Comparison of ENCODE assay signal across 10 mouse cellular contexts in genomic region chr7:90228884-90229283, GRCm38 (mm10). TPM values are rescaled to one million over a fixed set of nuclear protein-coding genes. Genes with fewer than 3 reads are reported as not detected.
DNase-seq lines count a peak whose midpoint lies in the region; ATAC-seq lines count a peak whose summit lies in the region.
"Had no signal": no experiment of that assay in that cellular context is flagged by ENCODE, and none has a peak within 500 bp of the region (broad histone marks: within the 10 kb centered on the region; RNA-seq: fewer than 3 reads in every experiment).

No protein-coding gene starts in this region.

- peak; percentile 83 for ATAC-seq in granulocyte monocyte progenitor cell, adult 5-6 weeks (replicated peaks; ENCODE audit: poor library complexity, severe bottlenecking)

- DNase-seq in CD4-positive helper T cell, adult 2 months (ENCODE audit: low read depth, low spot score): peak; percentile 35
- peak; percentile 70 for DNase-seq in R1 (ENCODE audit: low read depth, low spot score)
- peak; percentile 22 to 39 for DNase-seq in cerebellum, postnatal 10 days
- DNase-seq in kidney, postnatal 10 days: peak; percentile 42
- DNase-seq in lung, postnatal 10 days: peak; percentile 27
- peak; percentile 23 for DNase-seq in right cerebral cortex, postnatal 14 days
- DNase-seq in thymus, postnatal 25 days: peak; percentile 32

RNA-seq across cellular contexts. Expression of gene Ccdc83, which starts 36.7 kb away (rescaled TPM):
- not detected in 2 replicates for total RNA-seq in granulocyte monocyte progenitor cell, adult 5-6 weeks (2014; fragmentation: Nextera tagmentation)
- not detected in 2 replicates for total RNA-seq in granulocyte monocyte progenitor cell, adult 5-6 weeks (2017)
- total RNA-seq: adrenal gland, postnatal 25 days; gastrocnemius, postnatal 36 days had no signal

Comparison
In these comparisons a context has a peak if more than half of its experiments do, and no peak if none do; other contexts are left out.
1. Peak in every context shown above with its lines: DNase-seq and ATAC-seq.